Comparison of ENCODE assay signal across 18 mouse cellular contexts in the genomic region with DNA sequence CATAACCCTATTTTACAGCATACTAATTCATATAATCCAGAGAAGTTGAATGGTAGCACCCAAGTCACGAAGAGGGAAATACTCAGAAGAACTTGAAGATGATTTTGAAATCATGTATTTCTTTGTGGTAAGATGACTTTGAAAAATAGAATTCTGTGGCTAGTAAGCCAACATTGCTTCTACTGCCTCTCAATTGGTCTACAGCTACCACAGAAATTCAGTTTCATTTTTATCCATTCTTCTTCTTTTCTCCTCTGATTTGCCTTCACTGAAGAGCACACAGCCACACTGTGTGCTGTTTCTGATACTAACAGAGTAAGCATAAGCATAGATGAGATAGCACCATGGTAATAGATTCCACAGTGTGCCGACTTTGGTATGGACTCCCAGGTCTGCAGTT.
"Had no signal": no experiment of that assay in that cellular context is flagged by ENCODE, and none has a peak within 500 bp of the region (broad histone marks: within the 10 kb centered on the region; RNA-seq: fewer than 3 reads in every experiment).

No protein-coding gene starts in this region.

- H3K27me3 ChIP-seq: liver, embryonic 12.5 days; midbrain, embryonic 12.5 days; neural tube, embryonic 13.5 days; neural tube, embryonic 15.5 days had no signal

- H3K27ac ChIP-seq: liver, embryonic 12.5 days; liver, embryonic 14.5 days; midbrain, embryonic 10.5 days; midbrain, embryonic 12.5 days; neural tube, embryonic 13.5 days; neural tube, embryonic 15.5 days had no signal

- H3K4me3 ChIP-seq: liver, embryonic 12.5 days; midbrain, embryonic 10.5 days; midbrain, embryonic 12.5 days; neural tube, embryonic 13.5 days; neural tube, embryonic 15.5 days had no signal

- ATAC-seq: liver, embryonic 12.5 days; midbrain, embryonic 16.5 days had no signal

- H3K9ac ChIP-seq: liver, embryonic 12.5 days; liver, embryonic 14.5 days; lung, embryonic 14.5 days; midbrain, embryonic 12.5 days; neural tube, embryonic 13.5 days; neural tube, embryonic 15.5 days had no signal

- H3K9me3 ChIP-seq: liver, embryonic 12.5 days; midbrain, embryonic 10.5 days; midbrain, embryonic 12.5 days; neural tube, embryonic 13.5 days; neural tube, embryonic 15.5 days had no signal

- H3K36me3 ChIP-seq: liver, embryonic 12.5 days; midbrain, embryonic 10.5 days; midbrain, embryonic 12.5 days; neural tube, embryonic 13.5 days; neural tube, embryonic 15.5 days had no signal

- DNase-seq: lung, adult 18-20 months; lung, embryonic 14.5 days; lung, postnatal 14 days; lung, postnatal 4 days; midbrain, embryonic 14.5 days; right cerebral cortex, postnatal 25 days; right cerebral cortex, postnatal 4 days; spleen, adult 18-20 months; thymus, adult 18-20 months; thymus, postnatal 14 days; thymus, postnatal 36 days had no signal

- H3K4me2 ChIP-seq: liver, embryonic 12.5 days; lung, embryonic 14.5 days; midbrain, embryonic 12.5 days; neural tube, embryonic 13.5 days; neural tube, embryonic 15.5 days had no signal

- H3K4me1 ChIP-seq: liver, embryonic 12.5 days had no signal
